Mouse (Mus musculus) neural tube, embryonic 13.5 days (tissue): ENCODE data around the gene Man1b1. TPM values are rescaled to one million over a fixed set of nuclear protein-coding genes. Genes with fewer than 3 reads are reported as not detected.
A peak's percentile ranks its signal among the peaks of the same experiment; 100 is the strongest.

Experiments used
- ATAC-seq: fragments of 200-750 bp; cut with Nextera tagmentation; 2 replicates; pipeline ENCODE4 v1.8.0; 2017; ENCODE audit warnings: low read depth, mild to moderate bottlenecking, moderate TSS enrichment, moderate library complexity
- H3K27ac ChIP-seq: fragments of 300-500 bp; sonication (generic); replicated peaks from 2 replicates; pipeline ENCODE4 v1.5.1; 2015; ENCODE audit warnings: moderate library complexity, mild to moderate bottlenecking, inconsistent platforms
- H3K27me3 ChIP-seq: fragments of 300-500 bp; sonication (generic); 2 replicates; pipeline ENCODE4 v1.6.1; 2015; ENCODE audit warnings: mild to moderate bottlenecking, inconsistent platforms
- H3K36me3 ChIP-seq: fragments of 300-500 bp; sonication (generic); 2 replicates; pipeline ENCODE4 v1.6.1; 2015; ENCODE audit warnings: mild to moderate bottlenecking, inconsistent platforms
- H3K4me1 ChIP-seq: fragments of 300-500 bp; sonication (generic); replicated peaks from 2 replicates; pipeline ENCODE4 v1.6.1; 2015; ENCODE audit warnings: inconsistent platforms
- H3K4me2 ChIP-seq: fragments of 300-500 bp; sonication (generic); 2 replicates; pipeline ENCODE4 v1.6.1; 2015; ENCODE audit warnings: inconsistent platforms, mild to moderate bottlenecking, moderate library complexity
- H3K4me3 ChIP-seq: fragments of 300-500 bp; sonication (generic); 2 replicates; pipeline ENCODE4 v1.5.1; 2015; ENCODE audit warnings: mild to moderate bottlenecking, inconsistent platforms
- H3K9ac ChIP-seq: fragments of 300-500 bp; sonication (generic); 2 replicates; pipeline ENCODE4 v1.6.1; 2015; ENCODE audit warnings: moderate library complexity, mild to moderate bottlenecking, inconsistent platforms
- H3K9me3 ChIP-seq: fragments of 300-500 bp; sonication (generic); 2 replicates; pipeline ENCODE4 v1.6.1; 2016; ENCODE audit warnings: inconsistent platforms
- WGBS: fragments of 180-500 bp; shearing (Covaris S2); methylation state at CpG from one replicate; pipeline ENCODE4 v1.1.7; 2015; 5-methylcytosine and 5-hydroxymethylcytosine counted together
- polyA plus RNA-seq: library from polyadenylated mRNA; unstranded; fragments of >200 nt; fragmentation: Nextera tagmentation; extraction: Ambion mirVana; gene quantifications from 2 replicates; pipeline ENCODE4 v1.2.1, GENCODE M21; 2015

The Man1b1 gene
- polyA plus RNA-seq, 1 experiment from 2014 or later: 55.4 TPM

- ATAC-seq: no peak
- H3K9ac ChIP-seq: no peak overlapping the region
- H3K4me2 ChIP-seq: no peak overlapping the region
- 2% methylated on average over 11 of the region's 11 CpGs for WGBS
- no peaks in the 10 kb centered on the region for H3K9me3 ChIP-seq
- H3K4me3 ChIP-seq: no peak overlapping the region
- peaks cover 48% of the 10 kb centered on the region for H3K36me3 ChIP-seq
- H3K27ac ChIP-seq: no peak overlapping the region
- peaks cover 99% of the 10 kb centered on the region for H3K27me3 ChIP-seq
- H3K4me1 ChIP-seq: 0 out of 2 replicates have a peak, but pooled peaks cover under 1% of the 10 kb centered on the region
These were observed 20.6 kb upstream of the Man1b1 start for GRCm38 (mm10) chr2:25311491-25311891.

- peak overlapping the region; percentile 60 for H3K4me3 ChIP-seq
- H3K27ac ChIP-seq: peak overlapping the region; percentile 86
- peak overlapping the region; percentile 77 for H3K9ac ChIP-seq
- peaks cover 93% of the 10 kb centered on the region for H3K27me3 ChIP-seq
- WGBS: 4% methylated on average over 31 of the region's 31 CpGs
- H3K9me3 ChIP-seq: no peaks in the 10 kb centered on the region
- H3K4me1 ChIP-seq: peaks cover 28% of the 10 kb centered on the region
- H3K36me3 ChIP-seq: peaks cover 4% of the 10 kb centered on the region; the same call in 1 of the 2 replicates
- H3K4me2 ChIP-seq: peak overlapping the region; percentile 69
- peak; percentile 81 for ATAC-seq
These were observed 13.8 kb upstream of the Man1b1 start for GRCm38 (mm10) chr2:25318119-25318966.

DNA sequence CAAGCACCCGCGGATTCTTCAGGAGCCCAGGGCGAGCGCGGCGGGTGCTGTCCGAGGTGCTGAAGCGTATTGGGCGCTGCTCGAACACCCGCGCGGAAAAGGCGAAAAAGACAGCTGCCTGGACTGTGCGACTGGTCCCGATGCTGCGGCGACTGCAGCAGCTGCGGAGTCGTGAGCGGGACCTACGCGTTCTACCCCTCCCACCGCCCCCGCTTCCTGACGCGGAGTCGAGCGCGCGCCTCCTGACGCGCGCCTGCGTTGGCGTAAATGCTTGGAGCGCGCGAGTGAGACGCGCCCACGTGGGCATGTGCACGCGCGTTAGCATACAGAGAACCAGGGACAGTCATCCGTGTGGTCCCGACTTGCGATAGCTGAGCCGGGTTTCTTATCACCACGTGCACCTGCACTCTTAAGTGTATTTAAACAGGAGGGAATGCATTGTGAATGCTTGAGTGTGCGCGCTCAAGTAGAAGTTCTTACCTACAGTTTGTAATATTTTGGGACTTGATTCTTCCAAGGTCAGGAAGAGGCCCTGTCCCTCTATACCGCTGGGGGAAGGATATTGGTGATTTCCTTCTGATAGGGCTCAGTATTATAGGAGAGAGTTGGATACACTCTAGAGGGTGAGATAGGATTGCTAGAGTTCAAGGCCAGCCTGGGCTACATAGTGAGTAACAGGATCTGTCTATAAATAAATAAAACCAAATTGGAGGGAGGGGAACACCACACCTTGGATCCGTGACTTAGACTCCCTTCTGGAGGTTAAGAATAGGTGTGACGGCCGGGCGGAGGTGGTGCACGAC, 13.0 kb upstream of the Man1b1 start, which contains the start of gene Grin1:
TSS of gene Grin1 (minus strand) at position 217 of the 803 bp plus-strand sequence.
- peaks cover 88% of the 10 kb centered on the region for H3K27me3 ChIP-seq
- 10% methylated on average over 58 of the region's 58 CpGs for WGBS
- ATAC-seq: peak; percentile 86

DNA sequence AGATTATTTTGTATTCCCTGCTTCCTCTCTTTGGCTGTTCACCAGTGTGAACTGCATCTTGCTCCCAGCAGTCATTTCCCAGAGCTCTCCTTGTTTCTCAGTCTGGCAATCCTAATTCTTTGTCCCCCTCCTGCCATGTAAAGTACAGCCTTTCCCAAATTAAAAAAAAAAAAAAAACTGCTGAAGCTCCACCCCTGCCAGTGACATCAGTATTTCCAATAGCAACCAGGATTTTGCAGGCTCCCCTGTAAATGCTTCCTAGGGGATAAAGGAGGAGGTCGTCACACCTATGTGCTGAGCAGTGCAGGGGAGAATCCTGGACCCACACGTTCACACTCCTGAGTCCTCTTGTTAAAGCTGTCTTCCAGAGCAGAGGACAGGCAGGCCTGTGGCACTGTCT, 12.1 kb upstream of the Man1b1 start:
- ATAC-seq: no peak
- Histone ChIP-seq H3K9me3 (no peaks in the 10 kb centered on the region), H3K4me2 (no peak overlapping the region), H3K4me1 (peaks cover 28% of the 10 kb centered on the region), H3K36me3 (no peaks in the 10 kb centered on the region), H3K27me3 (peaks cover 85% of the 10 kb centered on the region), H3K27ac (no peak overlapping the region), H3K9ac (no peak overlapping the region), H3K4me3 (no peak overlapping the region)
- WGBS: 48% methylated on average over 2 of the region's 2 CpGs

More for the DNA sequence above, 13.0 kb upstream of the Man1b1 start, which contains the start of gene Grin1:
- H3K27ac ChIP-seq: peak within 1 kb of the TSS; percentile 86
- H3K9me3 ChIP-seq: no peaks in the 10 kb centered on the region
- H3K4me2 ChIP-seq: peak within 1 kb of the TSS; percentile 69
- H3K4me3 ChIP-seq: peak within 1 kb of the TSS; percentile 60
- 0 out of 2 replicates have a peak, but pooled peaks cover 3% of the 10 kb centered on the region for H3K36me3 ChIP-seq
- peaks cover 28% of the 10 kb centered on the region for H3K4me1 ChIP-seq
- H3K9ac ChIP-seq: peak within 1 kb of the TSS; percentile 77

DNA sequence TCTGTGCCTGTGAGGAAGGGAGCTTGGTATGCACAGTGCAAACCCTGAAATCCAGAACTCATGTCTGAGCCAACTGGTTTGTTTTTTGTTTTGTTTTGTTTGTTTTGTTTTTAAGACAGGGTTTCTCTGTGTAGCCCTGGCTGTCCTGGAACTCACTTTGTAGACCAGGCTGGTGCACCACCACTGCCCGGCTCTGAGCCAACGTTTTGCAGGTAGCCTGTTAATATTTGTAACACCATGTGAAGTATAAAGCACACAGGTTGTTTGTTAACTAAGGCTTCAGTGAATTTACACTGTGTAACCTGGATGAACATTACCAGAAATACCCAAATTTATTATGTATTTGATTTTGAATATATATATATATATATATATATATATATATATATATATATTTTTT, 6.1 kb upstream of the Man1b1 start:
- Histone ChIP-seq H3K27me3 (peaks cover 27% of the 10 kb centered on the region), H3K27ac (no peak overlapping the region), H3K4me3 (no peak overlapping the region), H3K4me2 (no peak overlapping the region), H3K9me3 (no peaks in the 10 kb centered on the region), H3K4me1 (peaks cover under 1% of the 10 kb centered on the region), H3K9ac (no peak overlapping the region), H3K36me3 (no peaks in the 10 kb centered on the region)
- WGBS: 74% methylated on average over 2 of the region's 2 CpGs
- no peak for ATAC-seq

DNA sequence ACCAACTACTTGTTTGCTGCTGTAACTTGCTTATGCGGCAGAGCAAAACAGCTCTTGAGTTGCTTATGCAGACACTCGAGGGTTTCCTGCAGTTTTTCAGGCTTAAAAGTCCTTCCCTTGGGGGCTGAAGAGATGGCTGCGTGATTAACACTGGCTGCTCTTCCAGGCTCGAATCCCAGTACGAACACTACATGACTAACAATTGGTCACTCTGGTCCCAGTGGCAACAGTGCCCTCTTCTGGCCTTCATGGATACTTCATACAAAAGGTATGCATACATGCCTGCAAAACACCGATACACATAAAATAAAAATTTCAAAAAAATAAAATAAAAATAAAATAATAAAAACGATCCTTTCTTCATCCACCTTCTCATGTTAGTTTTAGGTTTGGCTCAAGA, 3.7 kb upstream of the Man1b1 start:
- Histone ChIP-seq H3K9me3 (no peaks in the 10 kb centered on the region), H3K27ac (no peak overlapping the region), H3K4me2 (no peak overlapping the region), H3K9ac (no peak overlapping the region), H3K4me1 (peaks cover 14% of the 10 kb centered on the region), H3K4me3 (no peak overlapping the region), H3K36me3 (no peaks in the 10 kb centered on the region), H3K27me3 (0 out of 2 replicates have a peak, but pooled peaks cover 10% of the 10 kb centered on the region)
- no peak for ATAC-seq
- WGBS: 31% methylated on average over 7 of the region's 7 CpGs

DNA sequence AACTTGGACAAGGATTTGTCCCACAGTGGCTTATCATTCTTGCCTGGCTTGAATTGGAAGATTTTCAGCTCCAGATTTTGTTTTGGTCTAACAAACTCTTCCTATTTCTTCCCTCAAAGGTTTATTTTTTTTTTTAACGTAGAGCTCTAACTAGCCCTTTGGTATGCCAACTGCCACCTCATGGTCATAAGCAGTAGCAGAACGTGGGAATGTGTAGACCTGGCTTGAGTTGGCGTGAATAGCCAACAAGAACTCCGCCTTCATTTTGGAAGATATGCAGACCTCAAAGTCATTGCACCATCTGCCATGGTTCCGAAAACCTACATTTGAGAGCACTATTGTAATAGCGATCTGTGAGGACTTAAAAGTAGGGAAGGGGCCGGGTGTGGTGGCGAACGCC, 668 bp upstream of the Man1b1 start:
- Histone ChIP-seq H3K36me3 (peaks cover 30% of the 10 kb centered on the region), H3K4me2 (peak overlapping the region; percentile 77), H3K9ac (peak overlapping the region; percentile 92), H3K4me1 (peaks cover 32% of the 10 kb centered on the region), H3K4me3 (peak overlapping the region; percentile 78), H3K27ac (no peak overlapping the region), H3K27me3 (no peaks in the 10 kb centered on the region), H3K9me3 (no peaks in the 10 kb centered on the region)
- no peak for ATAC-seq
- 58% methylated on average over 9 of the region's 9 CpGs for WGBS

DNA sequence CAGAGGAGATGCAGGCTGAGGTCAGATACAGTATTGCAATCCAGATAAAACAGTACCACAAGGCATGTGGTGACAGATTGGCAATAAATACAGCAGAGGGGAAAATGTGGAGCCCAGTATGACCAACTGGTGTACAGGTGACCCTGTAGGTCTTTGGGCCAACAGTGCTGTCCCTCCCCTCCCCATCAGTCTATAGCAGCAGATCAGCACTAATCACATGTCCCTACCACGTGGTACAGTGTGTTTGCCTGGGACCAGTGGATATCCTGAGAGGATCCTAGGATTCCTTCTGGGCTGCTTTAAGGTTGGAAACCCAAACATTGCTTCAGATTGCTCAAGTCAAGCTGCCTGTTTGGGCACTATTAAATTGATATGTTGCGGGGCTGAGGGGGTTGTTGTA, 1.4 kb downstream of the Man1b1 start:
- H3K9me3 ChIP-seq: no peaks in the 10 kb centered on the region
- no peak for ATAC-seq
- peaks cover 32% of the 10 kb centered on the region for H3K4me1 ChIP-seq
- peak overlapping the region; percentile 79 for H3K4me2 ChIP-seq
- H3K9ac ChIP-seq: peak overlapping the region; percentile 88
- no peak overlapping the region for H3K27ac ChIP-seq
- 77% methylated on average over 2 of the region's 2 CpGs for WGBS
- H3K4me3 ChIP-seq: peak overlapping the region; percentile 78
- H3K36me3 ChIP-seq: peaks cover 51% of the 10 kb centered on the region
- H3K27me3 ChIP-seq: no peaks in the 10 kb centered on the region

- Histone ChIP-seq H3K4me1 (peaks cover 20% of the 10 kb centered on the region), H3K4me2 (no peak overlapping the region), H3K4me3 (no peak overlapping the region), H3K9ac (no peak overlapping the region), H3K27me3 (no peaks in the 10 kb centered on the region), H3K27ac (no peak overlapping the region), H3K36me3 (peaks cover 90% of the 10 kb centered on the region), H3K9me3 (no peaks in the 10 kb centered on the region)
- ATAC-seq: no peak
- WGBS: 98% methylated on average over 6 of the region's 6 CpGs
These were observed 6.2 kb downstream of the Man1b1 start for GRCm38 (mm10) chr2:25338303-25338702.

DNA sequence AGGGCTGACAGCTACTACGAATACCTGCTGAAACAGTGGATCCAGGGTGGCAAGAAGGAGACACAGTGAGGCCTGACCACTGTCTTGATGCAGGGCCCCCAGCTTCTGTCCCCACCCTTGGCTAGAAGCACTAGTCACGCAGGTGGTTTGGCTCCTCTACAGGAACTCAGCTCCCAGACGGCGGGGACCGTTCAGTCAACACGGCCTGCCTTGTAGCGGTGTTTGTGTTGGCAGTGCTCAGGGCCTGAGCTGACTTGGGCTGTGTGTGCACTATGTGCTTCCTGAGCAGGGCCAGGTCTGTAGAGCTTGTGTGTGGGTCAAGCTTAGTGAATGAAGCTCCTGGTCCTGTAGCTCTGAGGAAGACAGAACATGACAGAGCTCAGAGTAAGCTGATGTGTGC, 16.0 kb downstream of the Man1b1 start:
- H3K9me3 ChIP-seq: no peaks in the 10 kb centered on the region
- no peak overlapping the region for H3K9ac ChIP-seq
- no peaks in the 10 kb centered on the region for H3K27me3 ChIP-seq
- no peak for ATAC-seq
- 92% methylated on average over 7 of the region's 7 CpGs for WGBS
- H3K36me3 ChIP-seq: peaks cover 98% of the 10 kb centered on the region
- H3K4me2 ChIP-seq: no peak overlapping the region
- no peak overlapping the region for H3K4me3 ChIP-seq
- H3K27ac ChIP-seq: no peak overlapping the region
- H3K4me1 ChIP-seq: no peaks in the 10 kb centered on the region

GRCm38 (mm10) chr2:25349499-25349898, 17.4 kb downstream of the Man1b1 start:
- Histone ChIP-seq H3K4me2 (no peak overlapping the region), H3K27ac (no peak overlapping the region), H3K9ac (no peak overlapping the region), H3K4me3 (no peak overlapping the region), H3K36me3 (peaks cover 95% of the 10 kb centered on the region), H3K9me3 (no peaks in the 10 kb centered on the region), H3K4me1 (no peaks in the 10 kb centered on the region), H3K27me3 (no peaks in the 10 kb centered on the region)
- no peak for ATAC-seq
- 97% methylated on average over 4 of the region's 4 CpGs for WGBS

DNA sequence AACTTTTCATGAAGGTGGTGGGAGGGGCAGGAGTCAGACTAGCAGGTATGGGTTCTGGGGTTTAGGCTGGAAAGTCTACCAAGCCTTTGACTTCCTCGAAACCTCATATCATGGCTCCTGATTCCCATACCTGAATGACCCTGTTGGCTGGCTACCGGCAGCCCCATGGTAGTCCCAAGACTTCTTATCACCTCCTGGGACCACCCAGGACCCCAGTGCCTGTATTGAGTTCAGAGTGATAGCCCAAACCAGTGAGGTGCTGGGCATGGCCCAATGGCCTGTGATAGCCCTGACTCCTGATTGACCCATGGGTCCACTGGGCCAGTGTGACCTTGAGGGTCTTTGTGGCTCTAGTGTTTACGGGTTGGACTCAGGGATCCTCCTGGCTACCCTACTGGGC, 18.6 kb downstream of the Man1b1 start:
- peaks cover 83% of the 10 kb centered on the region for H3K36me3 ChIP-seq
- no peaks in the 10 kb centered on the region for H3K27me3 ChIP-seq
- ATAC-seq: no peak
- H3K4me2 ChIP-seq: no peak overlapping the region
- H3K4me1 ChIP-seq: peaks cover 10% of the 10 kb centered on the region
- H3K9ac ChIP-seq: no peak overlapping the region
- no peak overlapping the region for H3K4me3 ChIP-seq
- H3K27ac ChIP-seq: no peak overlapping the region
- H3K9me3 ChIP-seq: no peaks in the 10 kb centered on the region
- WGBS: 95% methylated on average over 3 of the region's 3 CpGs
